Mouse (Mus musculus) B cell, adult (primary cell): ENCODE measurements around the gene Ugt1a9. TPM values are rescaled to one million over a fixed set of nuclear protein-coding genes. Genes with fewer than 3 reads are reported as not detected.

Source experiments
- total RNA-seq: library from RNA; stranded (reverse); gene quantifications from 4 replicates; pipeline ENCODE4 v1.2.4, GENCODE M21; 2023; ENCODE audit not compliant: inconsistent age

Ugt1a9 gene
- not detected in 4 replicates for total RNA-seq

GRCm38 (mm10) chr1:88070495-88070894, at the start of gene Ugt1a9:
TSS of gene Ugt1a9 (plus strand) at chr1:88070800.

GRCm38 (mm10) chr1:88055088-88055487, 15.5 kb upstream of the Ugt1a9 start, which contains the start of gene Ugt1a10:
TSS of gene Ugt1a10 (plus strand) at chr1:88055388.

GRCm38 (mm10) chr1:88087513-88087912, 16.9 kb downstream of the Ugt1a9 start, which contains the start of gene Ugt1a8:
TSS of gene Ugt1a8 (plus strand) at chr1:88087813.

GRCm38 (mm10) chr1:88094941-88095492, 24.4 kb downstream of the Ugt1a9 start, which contains the start of gene Ugt1a7c:
TSS of gene Ugt1a7c (plus strand) at chr1:88095062.

GRCm38 (mm10) chr1:88103019-88103418, 32.4 kb downstream of the Ugt1a9 start, which contains the start of gene Ugt1a6b:
TSS of gene Ugt1a6b (plus strand) at chr1:88103252.

GRCm38 (mm10) chr1:88134457-88135011, 63.9 kb downstream of the Ugt1a9 start, which contains the start of gene Ugt1a6a:
TSS of gene Ugt1a6a (plus strand) at chr1:88134809.

GRCm38 (mm10) chr1:88165711-88166110, 95.1 kb downstream of the Ugt1a9 start, which contains the start of gene Ugt1a5:
TSS of gene Ugt1a5 (plus strand) at chr1:88166012.

GRCm38 (mm10) chr1:88200456-88200855, 129.9 kb downstream of the Ugt1a9 start, which contains the start of gene Ugt1a2:
TSS of gene Ugt1a2 (plus strand) at chr1:88200601.

GRCm38 (mm10) chr1:88205294-88205922, 134.8 kb downstream of the Ugt1a9 start, which contains the start of gene Dnajb3:
TSS of gene Dnajb3 (minus strand) at chr1:88205782.

GRCm38 (mm10) chr1:88211812-88212211, 141.2 kb downstream of the Ugt1a9 start, which contains the start of gene Ugt1a1:
TSS of gene Ugt1a1 (plus strand) at chr1:88211959.

GRCm38 (mm10) chr1:88226670-88227379, 156.2 kb downstream of the Ugt1a9 start, which contains the start of gene Mroh2a:
TSS of gene Mroh2a (plus strand) at chr1:88226986.

Other genes starting within 250 kb of the Ugt1a9 start
- gene Dgkd, start 217.5 kb upstream of the Ugt1a9 start, total RNA-seq: 479 to 529 TPM (median 498 TPM) in 4 replicates
- gene Usp40, start 62.2 kb upstream of the Ugt1a9 start, total RNA-seq: 16.8 to 20.3 TPM (median 20.2 TPM) in 4 replicates
- not detected in 4 replicates for gene Ugt1a10, start 15.4 kb upstream of the Ugt1a9 start, total RNA-seq
- not detected in 4 replicates for gene Ugt1a8, start 17.0 kb downstream of the Ugt1a9 start, total RNA-seq
- 0.27 to 0.39 TPM in 2 of 4 replicates, not detected in the others for gene Ugt1a7c, start 24.3 kb downstream of the Ugt1a9 start, total RNA-seq
- 0.26 TPM in 1 of 4 replicates, not detected in the others for gene Ugt1a6b, start 32.5 kb downstream of the Ugt1a9 start, total RNA-seq
- not detected in 4 replicates for gene Ugt1a6a, start 64.0 kb downstream of the Ugt1a9 start, total RNA-seq
- not detected in 4 replicates for gene Ugt1a5, start 95.2 kb downstream of the Ugt1a9 start, total RNA-seq
- gene Ugt1a2, start 129.8 kb downstream of the Ugt1a9 start, total RNA-seq: not detected in 4 replicates
- gene Dnajb3, start 135.0 kb downstream of the Ugt1a9 start, total RNA-seq: 0.51 to 0.67 TPM (median 0.54 TPM) in 3 of 4 replicates, not detected in the other
- not detected in 4 replicates for gene Ugt1a1, start 141.2 kb downstream of the Ugt1a9 start, total RNA-seq
- gene Mroh2a, start 156.2 kb downstream of the Ugt1a9 start, total RNA-seq: 0.06 to 0.27 TPM (median 0.06 TPM) in 3 of 4 replicates, not detected in the other
- gene Hjurp, start 206.8 kb downstream of the Ugt1a9 start, total RNA-seq: 74.5 to 81.5 TPM (median 77.4 TPM) in 4 replicates
- not detected in 4 replicates for gene Trpm8, start 206.9 kb downstream of the Ugt1a9 start, total RNA-seq